15 mouse cellular contexts compared by ENCODE assay signal in genomic region chr9:42094028-42094551, GRCm38 (mm10). TPM values are rescaled to one million over a fixed set of nuclear protein-coding genes. Genes with fewer than 3 reads are reported as not detected.
A peak's percentile ranks its signal among the peaks of the same experiment; 100 is the strongest.
DNase-seq lines count a peak whose midpoint lies in the region; ATAC-seq lines count a peak whose summit lies in the region.
"Had no signal": no experiment of that assay in that cellular context is flagged by ENCODE, and none has a peak within 500 bp of the region (broad histone marks: within the 10 kb centered on the region; RNA-seq: fewer than 3 reads in every experiment).

No protein-coding gene starts in this region.

- peak; percentile 68 to 71 for DNase-seq in left cerebral cortex, adult 18-20 months (ENCODE audit: low spot score in 2 of 2)
- DNase-seq in left cerebral cortex, postnatal 4 days = no peak
- peak; percentile 44 for DNase-seq in ZHBTc4 (ENCODE audit: low read depth, low spot score)
- DNase-seq in adrenal gland, adult 2 months = peak; percentile 75
- no peak for DNase-seq in heart, postnatal 14 days
- DNase-seq: cerebellum, adult 9-10 months; heart, adult 11 months; thymus, postnatal 4 days had no signal

- intact Hi-C loops in left cerebral cortex, postnatal 4 days (cut with DNase I) = no loop called here
- intact Hi-C loops in heart, postnatal 14 days (cut with DNase I) = no loop called here

- ATAC-seq in granulocyte monocyte progenitor cell, adult 5-6 weeks (replicated peaks; ENCODE audit: poor library complexity, severe bottlenecking) = peak; percentile 18; the same call in 1 of the 2 replicates
- ATAC-seq in erythroblast, adult 5-6 weeks (replicated peaks; ENCODE audit: low FRiP score, poor library complexity, severe bottlenecking) = no peak
- ATAC-seq in activated CD4-positive, CD25-positive, alpha-beta regulatory T cell, adult 4 months = no peak
- ATAC-seq: CD4-positive, CD25-positive, alpha-beta regulatory T cell, adult 4 months; forebrain, postnatal 0 days; intestine, embryonic 16.5 days had no signal

RNA-seq across cellular contexts. Expression of gene Sorl1, which starts 30.0 kb away (rescaled TPM):
- total RNA-seq in left cerebral cortex, adult 18-20 months (2021) = 100 to 1,000 TPM; 180 to 243 TPM
- 10 to 100 TPM; 44.8 to 45.3 TPM for total RNA-seq in left cerebral cortex, postnatal 4 days (2021)
- total RNA-seq in adrenal gland, adult 2 months (2021) = 10 to 100 TPM; 20.7 to 27.2 TPM
- 11.4 and 13.4 TPM in 2 replicates for polyA plus RNA-seq in adrenal gland, adult 2 months (2012; rRNA removed)
- total RNA-seq in granulocyte monocyte progenitor cell, adult 5-6 weeks (2014; fragmentation: Nextera tagmentation) = 19.1 and 22.0 TPM in 2 replicates
- total RNA-seq in granulocyte monocyte progenitor cell, adult 5-6 weeks (2017) = 29.8 and 45.2 TPM in 2 replicates
- 10 to 100 TPM; 10.2 to 11.3 TPM for total RNA-seq in heart, postnatal 14 days (2021)
- 20.2 and 21.5 TPM in 2 replicates for total RNA-seq in erythroblast, adult 5-6 weeks (2015; ENCODE audit: low replicate concordance)
- 17.6 and 22.2 TPM in 2 replicates for total RNA-seq in erythroblast, adult 5-6 weeks (2017; ENCODE audit: low replicate concordance)
- 10 to 100 TPM; 25.1 to 39.4 TPM for polyA plus RNA-seq in activated CD4-positive, CD25-positive, alpha-beta regulatory T cell, adult 4 months (2017; shearing (Covaris generic))
- total RNA-seq: MEL had no signal

Comparison
In these comparisons a context has a peak if more than half of its experiments do, and no peak if none do; other contexts are left out.
1. DNase-seq: peak in left cerebral cortex, adult 18-20 months (2 of 2), ZHBTc4 (single experiment) and adrenal gland, adult 2 months (single experiment); none in left cerebral cortex, postnatal 4 days (single experiment) and heart, postnatal 14 days (0 of 2).